Mouse (Mus musculus) kidney, adult 2 months (tissue): ENCODE measurements at regions not wholly inside any gene's neighbourhood (a gene's known extent, or its start where the extent isn't known, plus 50 kb on each side); places are given as distances from the start of the nearest gene placed in this dataset.

Experiments
- DNase-seq: peaks from one replicate; pipeline ENCODE4 v3.0.0; 2021
- H3K27ac ChIP-seq: fragments of 200-500 bp; 2 replicates; pipeline ENCODE4 v1.5.1; 2012; ENCODE audit warnings: low read depth, low read length, control low read depth, inconsistent platforms; ENCODE audit not compliant: insufficient read depth
- H3K27me3 ChIP-seq: fragments of 200-500 bp; replicated peaks from 2 replicates; pipeline ENCODE4 v1.6.1; 2012; ENCODE audit warnings: mild to moderate bottlenecking, moderate library complexity, low read length, inconsistent platforms; ENCODE audit not compliant: control insufficient read depth, insufficient read depth
- H3K36me3 ChIP-seq: fragments of 200-500 bp; 2 replicates; pipeline ENCODE4 v1.6.1; 2012; ENCODE audit warnings: mild to moderate bottlenecking, moderate library complexity, low read length, inconsistent platforms; ENCODE audit not compliant: control insufficient read depth, insufficient read depth
- H3K4me1 ChIP-seq: fragments of 200-500 bp; 2 replicates; pipeline ENCODE4 v1.6.1; 2011; ENCODE audit warnings: low read length; ENCODE audit not compliant: control insufficient read depth, insufficient read depth
- H3K4me3 ChIP-seq: fragments of 200-500 bp; 2 replicates; pipeline ENCODE4 v1.5.1; 2011; ENCODE audit warnings: mild to moderate bottlenecking, low read depth, low read length, control low read depth; ENCODE audit not compliant: insufficient read depth
- CTCF ChIP-seq: fragments of 200-500 bp; conservative IDR thresholded peaks from 2 replicates; pipeline ENCODE4 v1.5.1; 2011; ENCODE audit warnings: low read depth, mild to moderate bottlenecking, control low read depth, low read length, moderate library complexity, mixed read lengths; ENCODE audit not compliant: insufficient read depth, insufficient read length
- POLR2A ChIP-seq: fragments of 200-500 bp; IDR thresholded peaks from one replicate; pipeline ENCODE4 v1.6.1; 2011; ENCODE audit warnings: low read depth, low read length, control low read depth
- WGBS: fragments of 180-500 bp; shearing (Covaris S2); methylation state at CpG from one replicate; pipeline ENCODE4 v1.1.7; 2018; 5-methylcytosine and 5-hydroxymethylcytosine counted together

DNA sequence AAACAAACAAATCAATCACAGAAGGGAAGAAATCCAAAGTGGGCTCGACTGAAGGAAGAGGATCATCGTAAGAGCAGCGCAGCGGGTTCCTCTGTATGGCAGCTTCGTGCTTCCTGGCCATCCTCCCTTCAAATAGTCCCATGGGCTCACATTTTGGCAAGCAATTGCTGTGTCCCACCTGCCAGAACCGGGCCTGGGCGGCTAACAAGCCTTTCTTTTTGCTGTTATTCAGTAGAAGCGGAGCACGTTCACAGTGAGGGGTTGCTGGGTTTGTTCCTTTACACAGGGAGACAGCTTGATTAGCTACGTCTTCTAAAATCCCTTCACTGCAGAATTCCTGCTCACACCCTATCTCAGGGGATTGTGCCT is 258.6 kb upstream of the Prok2 start:
- no peak for TF ChIP-seq POLR2A
- TF ChIP-seq CTCF = no peak
- Histone ChIP-seq H3K27ac (no peak overlapping the region), H3K27me3 (no peaks in the 10 kb centered on the region), H3K4me3 (no peak overlapping the region), H3K36me3 (no peaks in the 10 kb centered on the region), H3K4me1 (no peaks in the 10 kb centered on the region; the same call in 1 of the 2 replicates)
- WGBS = 57% methylated on average over 10 of the region's 10 CpGs
- DNase-seq = no peak

DNA sequence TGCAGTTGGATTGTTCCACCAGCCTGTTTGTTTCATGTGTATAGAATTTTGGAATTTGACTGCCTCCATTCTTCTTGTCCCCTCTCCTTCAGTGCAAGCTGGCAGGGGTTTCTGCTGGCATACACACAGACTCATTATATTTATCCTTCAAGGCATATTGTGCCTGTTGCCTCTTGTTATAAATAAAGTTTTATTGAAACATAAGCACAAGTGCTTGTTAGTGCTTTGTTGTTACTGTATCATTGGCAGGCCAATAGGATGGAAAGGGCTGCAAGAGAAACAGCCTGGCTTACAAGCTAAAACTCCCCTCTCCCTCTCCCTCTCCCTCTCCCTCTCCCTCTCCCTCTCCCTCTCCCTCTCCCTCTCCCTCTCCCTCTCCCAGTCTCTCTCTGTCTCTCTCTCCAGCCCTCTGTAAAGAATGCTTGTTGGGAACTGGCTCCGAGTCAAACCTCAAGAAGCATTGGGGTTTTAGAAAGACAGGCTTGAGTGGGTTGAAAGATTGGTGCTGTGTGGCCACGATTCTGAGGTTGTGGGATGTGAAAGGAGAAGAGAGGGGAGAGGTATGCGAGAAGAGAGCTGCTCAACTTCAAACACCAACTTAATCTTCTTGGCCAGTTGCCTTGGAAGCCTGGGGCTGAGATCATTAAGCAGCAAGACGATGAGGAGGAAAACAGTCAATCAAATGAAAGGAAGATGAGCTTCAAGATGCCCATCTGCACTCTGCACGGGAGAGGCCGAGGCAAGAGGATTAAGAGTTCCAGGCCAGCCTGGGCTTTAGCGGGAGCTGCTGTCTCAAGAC is 258.1 kb upstream of the Prok2 start:
- WGBS = 42% methylated on average over 7 of the region's 7 CpGs
- no peak for TF ChIP-seq POLR2A
- H3K27ac ChIP-seq = no peak overlapping the region
- no peaks in the 10 kb centered on the region; the same call in 1 of the 2 replicates for H3K4me1 ChIP-seq
- no peaks in the 10 kb centered on the region for H3K36me3 ChIP-seq
- no peak overlapping the region for H3K4me3 ChIP-seq
- H3K27me3 ChIP-seq = no peaks in the 10 kb centered on the region
- DNase-seq = no peak

DNA sequence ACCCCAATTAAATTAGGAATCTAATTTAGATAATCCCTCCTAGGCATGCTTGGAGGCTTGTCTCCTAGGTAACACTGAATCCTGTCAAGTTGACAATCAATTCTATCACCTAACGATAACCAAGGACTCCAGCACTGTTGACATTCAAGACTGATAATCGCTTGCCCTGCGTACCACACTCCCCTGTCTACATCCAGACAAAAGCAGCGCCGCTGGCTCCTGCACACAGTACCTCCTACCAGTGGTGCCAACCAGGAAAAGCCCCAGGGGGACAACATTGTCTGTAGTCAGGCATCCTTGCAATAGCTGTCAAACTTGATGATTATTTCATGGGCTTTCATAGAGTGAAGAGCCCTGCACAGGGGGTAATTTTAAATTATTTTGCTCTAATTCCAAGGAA is 253.4 kb upstream of the Prok2 start:
- Histone ChIP-seq H3K4me3 (no peak overlapping the region), H3K27me3 (no peaks in the 10 kb centered on the region), H3K27ac (no peak overlapping the region), H3K36me3 (no peaks in the 10 kb centered on the region), H3K4me1 (no peaks in the 10 kb centered on the region)
- WGBS = 91% methylated on average over 5 of the region's 5 CpGs
- DNase-seq = no peak
- no peak for TF ChIP-seq POLR2A

GRCm38 (mm10) chr6:99978164-99978746 is 252.1 kb upstream of the Prok2 start:
- no peak for TF ChIP-seq CTCF
- no peak for TF ChIP-seq POLR2A
- Histone ChIP-seq H3K4me1 (no peaks in the 10 kb centered on the region), H3K27me3 (no peaks in the 10 kb centered on the region), H3K27ac (no peak overlapping the region), H3K36me3 (no peaks in the 10 kb centered on the region), H3K4me3 (no peak overlapping the region)
- DNase-seq = no peak
- WGBS = 80% methylated on average over 6 of the region's 6 CpGs

DNA sequence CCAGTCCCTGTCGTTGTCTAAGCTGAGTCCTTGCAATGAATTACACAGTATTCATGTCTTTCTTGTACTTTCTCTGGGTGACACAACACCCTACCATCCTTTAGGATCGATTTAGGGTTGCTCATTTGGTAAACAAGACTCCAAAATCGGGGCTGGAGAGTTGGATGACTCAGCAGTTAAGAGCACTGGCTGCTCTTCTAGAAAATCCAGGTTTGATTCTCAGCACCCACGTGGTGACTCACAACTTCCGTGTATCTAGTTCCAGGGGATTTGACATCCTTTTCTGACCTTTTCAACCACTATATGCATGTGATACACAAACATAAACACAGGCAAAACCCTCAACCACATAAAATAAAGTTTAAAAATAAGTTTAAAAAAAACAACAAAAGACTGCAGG is 250.0 kb upstream of the Prok2 start:
- no peak for TF ChIP-seq POLR2A
- no peak for TF ChIP-seq CTCF
- Histone ChIP-seq H3K4me3 (no peak overlapping the region), H3K4me1 (no peaks in the 10 kb centered on the region), H3K27ac (no peak overlapping the region), H3K27me3 (no peaks in the 10 kb centered on the region), H3K36me3 (no peaks in the 10 kb centered on the region)
- no peak for DNase-seq
- WGBS = 74% methylated on average over 5 of the region's 5 CpGs

- Histone ChIP-seq H3K4me1 (no peaks in the 10 kb centered on the region), H3K4me3 (no peak overlapping the region), H3K27me3 (no peaks in the 10 kb centered on the region), H3K27ac (no peak overlapping the region), H3K36me3 (no peaks in the 10 kb centered on the region)
- no peak for TF ChIP-seq CTCF
- no peak for TF ChIP-seq POLR2A
- no peak for DNase-seq
- 91% methylated on average over 7 of the region's 7 CpGs for WGBS
Observed at GRCm38 (mm10) chr6:99975486-99975885, 249.3 kb upstream of the Prok2 start.

GRCm38 (mm10) chr6:99974464-99974863 is 248.3 kb upstream of the Prok2 start:
- Histone ChIP-seq H3K4me1 (no peaks in the 10 kb centered on the region), H3K27ac (no peak overlapping the region), H3K27me3 (no peaks in the 10 kb centered on the region), H3K4me3 (no peak overlapping the region), H3K36me3 (no peaks in the 10 kb centered on the region)
- DNase-seq = peak; percentile 74
- WGBS = 52% methylated on average over 4 of the region's 4 CpGs
- no peak for TF ChIP-seq POLR2A
- no peak for TF ChIP-seq CTCF
